Mouse (Mus musculus): ENCODE results near the gene Adarb2. TPM values are rescaled to one million over a fixed set of nuclear protein-coding genes. Genes with fewer than 3 reads are reported as not detected.

The Adarb2 gene
- total RNA-seq, 2 experiments from 2014 or later: 39.8 to 49.8 TPM

DNA sequence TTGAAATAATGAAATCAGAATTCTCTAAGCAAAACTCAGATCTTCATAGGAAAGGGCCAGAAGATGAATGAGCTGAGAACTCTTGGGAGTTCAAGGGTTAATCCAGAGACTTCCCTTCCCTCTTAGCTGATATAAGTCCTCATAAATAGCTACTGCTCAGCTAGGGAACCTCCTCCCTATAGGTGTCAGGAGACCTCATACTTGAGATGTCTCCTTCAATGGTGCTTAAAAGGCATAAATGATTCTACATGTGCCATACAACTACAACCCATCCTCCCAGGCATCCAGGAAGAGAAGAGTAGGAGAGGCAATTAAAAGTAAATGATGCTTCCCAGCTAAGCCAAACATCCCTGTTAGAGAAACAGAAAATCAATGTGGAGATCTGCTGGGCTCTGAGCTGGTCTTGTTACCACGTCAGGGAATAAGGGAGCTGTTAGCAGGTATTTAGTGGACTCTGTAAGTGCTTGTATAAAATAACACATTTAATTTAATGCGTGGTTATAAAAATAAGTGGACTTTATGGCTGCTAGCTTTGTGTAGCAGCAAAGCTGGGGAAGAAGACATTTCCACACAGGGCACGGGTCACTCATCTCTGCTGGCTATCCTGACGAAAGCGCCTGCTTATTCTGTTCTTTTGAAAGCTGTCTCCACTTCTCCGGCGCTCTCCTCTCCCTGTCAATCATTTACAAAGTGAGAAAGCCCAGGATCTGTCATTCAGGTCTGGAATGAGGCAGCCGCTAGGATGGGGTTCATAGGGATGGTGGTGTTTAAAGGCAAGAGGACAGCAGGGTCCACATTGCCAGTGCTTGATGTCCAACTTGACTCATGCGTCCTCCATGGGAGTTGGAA, 331.8 kb downstream of the Adarb2 start:
- no peak for DNase-seq (ENCODE audit: low spot score in 2 of 2)
- H3K4me3 ChIP-seq: no peak overlapping the region

GRCm38 (mm10) chr13:8538481-8538880, 335.8 kb downstream of the Adarb2 start:
- peak in 1 of 2 experiments; percentile 19 for DNase-seq (ENCODE audit: low spot score in 2 of 2)
- TF ChIP-seq CTCF (conservative IDR thresholded peaks at IDR 0.05): no peak
- H3K4me3 ChIP-seq: no peak overlapping the region
- peak overlapping the region; percentile 76 for H3K27ac ChIP-seq

More for the DNA sequence above, 331.8 kb downstream of the Adarb2 start:
- H3K27ac ChIP-seq: no peak overlapping the region
- no peak for TF ChIP-seq CTCF (conservative IDR thresholded peaks at IDR 0.05)

- DNase-seq (ENCODE audit: low spot score in 2 of 2): no peak
- no peak for TF ChIP-seq CTCF (conservative IDR thresholded peaks at IDR 0.05)
- peak overlapping the region; percentile 76 for H3K27ac ChIP-seq
- no peak overlapping the region for H3K4me3 ChIP-seq
Observed at GRCm38 (mm10) chr13:8538896-8539295, 336.2 kb downstream of the Adarb2 start.

GRCm38 (mm10) chr13:8542684-8543083, 340.0 kb downstream of the Adarb2 start:
- Histone ChIP-seq H3K4me3 (no peak overlapping the region), H3K27ac (no peak overlapping the region)
- DNase-seq (ENCODE audit: low spot score in 2 of 2): no peak
- TF ChIP-seq CTCF (conservative IDR thresholded peaks at IDR 0.05): no peak

DNA sequence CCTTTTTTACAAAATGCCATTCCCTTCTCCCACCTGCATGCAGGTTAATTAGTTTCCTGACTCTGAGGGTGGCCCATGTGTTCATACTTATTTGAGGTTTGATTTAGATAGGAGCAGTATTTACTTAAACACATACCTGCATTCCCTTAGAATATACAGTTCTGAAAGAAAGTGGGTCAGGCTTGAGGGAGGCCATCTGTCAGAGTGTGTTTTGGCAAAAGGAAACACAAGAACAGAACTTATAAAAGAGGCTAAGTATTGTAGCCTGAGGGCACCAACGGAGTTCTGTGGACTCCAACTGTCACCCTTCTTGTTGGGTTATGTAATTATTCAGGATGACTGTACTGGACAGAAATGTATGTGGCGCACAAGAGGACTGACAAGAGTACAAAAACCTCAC, 349.6 kb downstream of the Adarb2 start:
- no peak overlapping the region for H3K4me3 ChIP-seq
- TF ChIP-seq CTCF (conservative IDR thresholded peaks at IDR 0.05): no peak
- DNase-seq (ENCODE audit: low spot score in 2 of 2): no peak
- H3K27ac ChIP-seq: no peak overlapping the region

GRCm38 (mm10) chr13:8557784-8558183, 355.1 kb downstream of the Adarb2 start:
- H3K27ac ChIP-seq: no peak overlapping the region
- no peak overlapping the region for H3K4me3 ChIP-seq
- no peak for TF ChIP-seq CTCF (conservative IDR thresholded peaks at IDR 0.05)
- DNase-seq (ENCODE audit: low spot score in 2 of 2): no peak

- no peak overlapping the region for H3K27ac ChIP-seq
- H3K4me3 ChIP-seq: no peak overlapping the region
- no peak for TF ChIP-seq CTCF (conservative IDR thresholded peaks at IDR 0.05)
- peak in 1 of 2 experiments; percentile 46 for DNase-seq (ENCODE audit: low spot score in 2 of 2)
Observed at GRCm38 (mm10) chr13:8560485-8560884, 357.8 kb downstream of the Adarb2 start.

- H3K4me3 ChIP-seq: no peak overlapping the region
- no peak overlapping the region for H3K27ac ChIP-seq
- DNase-seq (ENCODE audit: low spot score in 2 of 2): no peak
- no peak for TF ChIP-seq CTCF (conservative IDR thresholded peaks at IDR 0.05)
Observed at GRCm38 (mm10) chr13:8563161-8563560, 360.5 kb downstream of the Adarb2 start.

DNA sequence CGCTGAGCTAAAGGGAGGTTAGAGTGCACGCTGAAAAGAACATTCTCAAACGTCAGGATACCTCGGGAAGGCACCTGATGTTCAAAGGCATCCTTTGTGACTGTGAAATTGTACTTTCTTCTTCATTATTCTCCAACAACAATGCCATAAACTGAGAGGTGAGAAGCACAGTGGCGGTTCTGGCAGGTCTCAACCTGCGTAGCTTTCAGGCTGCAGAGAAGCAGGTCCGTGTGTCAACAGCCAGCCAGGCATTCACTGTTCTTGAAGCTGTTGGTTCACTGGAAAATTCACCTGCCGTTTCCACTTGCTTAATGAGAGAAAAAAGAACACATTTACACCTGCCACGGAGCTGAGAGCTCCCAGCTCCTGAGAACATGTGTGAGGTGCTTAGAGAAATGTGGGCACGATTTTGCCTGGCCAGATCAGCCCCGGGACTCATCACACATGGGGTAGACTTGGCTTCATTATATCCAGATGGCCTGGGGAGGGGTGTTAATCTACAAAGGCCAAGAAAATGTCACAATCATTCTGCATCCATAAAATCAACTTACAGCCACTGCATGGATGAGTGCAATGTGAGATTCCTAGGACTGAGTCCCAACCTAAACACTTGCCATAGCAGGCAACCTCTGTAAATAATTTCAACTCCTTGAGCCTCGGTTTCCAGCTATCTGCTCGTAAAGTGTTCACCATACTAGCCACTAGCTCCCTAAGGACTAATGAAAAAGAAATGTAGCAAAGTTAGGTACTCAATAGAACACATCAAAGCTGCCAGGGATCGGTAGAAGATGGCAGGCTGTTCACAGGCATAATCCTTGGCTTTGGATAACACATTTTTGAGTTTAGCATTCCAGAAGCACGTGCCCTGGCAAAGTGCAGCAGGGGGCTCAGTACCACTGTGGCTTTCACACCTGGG, 364.7 kb downstream of the Adarb2 start:
- H3K4me3 ChIP-seq: no peak overlapping the region
- no peak overlapping the region for H3K27ac ChIP-seq
- no peak for DNase-seq (ENCODE audit: low spot score in 2 of 2)
- TF ChIP-seq CTCF (conservative IDR thresholded peaks at IDR 0.05): no peak

- H3K27ac ChIP-seq: no peak overlapping the region
- no peak for TF ChIP-seq CTCF (conservative IDR thresholded peaks at IDR 0.05)
- no peak overlapping the region for H3K4me3 ChIP-seq
- no peak for DNase-seq (ENCODE audit: low spot score in 2 of 2)
Observed at GRCm38 (mm10) chr13:8570269-8570668, 367.6 kb downstream of the Adarb2 start.

DNA sequence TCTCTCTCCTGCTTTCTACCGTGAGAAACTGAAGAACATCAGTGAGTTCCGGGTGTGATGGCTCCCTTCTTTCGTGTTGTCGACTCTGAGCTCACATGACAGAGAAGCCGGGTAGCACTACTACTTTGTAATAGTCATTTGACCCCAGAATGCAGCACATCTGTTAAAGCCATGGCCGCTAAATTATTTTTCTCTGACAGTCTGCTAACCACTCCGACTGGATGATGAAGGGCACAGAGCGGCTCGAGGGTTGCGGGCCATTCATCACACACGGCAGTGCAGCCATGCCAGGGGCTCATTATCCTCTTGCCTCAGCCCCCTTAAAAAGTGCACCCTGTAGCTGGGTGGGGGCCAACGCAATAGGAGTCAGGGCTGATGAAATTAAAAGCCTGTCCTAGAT, 371.2 kb downstream of the Adarb2 start:
- H3K27ac ChIP-seq: no peak overlapping the region
- H3K4me3 ChIP-seq: no peak overlapping the region
- DNase-seq (ENCODE audit: low spot score in 2 of 2): no peak
- no peak for TF ChIP-seq CTCF (conservative IDR thresholded peaks at IDR 0.05)

DNA sequence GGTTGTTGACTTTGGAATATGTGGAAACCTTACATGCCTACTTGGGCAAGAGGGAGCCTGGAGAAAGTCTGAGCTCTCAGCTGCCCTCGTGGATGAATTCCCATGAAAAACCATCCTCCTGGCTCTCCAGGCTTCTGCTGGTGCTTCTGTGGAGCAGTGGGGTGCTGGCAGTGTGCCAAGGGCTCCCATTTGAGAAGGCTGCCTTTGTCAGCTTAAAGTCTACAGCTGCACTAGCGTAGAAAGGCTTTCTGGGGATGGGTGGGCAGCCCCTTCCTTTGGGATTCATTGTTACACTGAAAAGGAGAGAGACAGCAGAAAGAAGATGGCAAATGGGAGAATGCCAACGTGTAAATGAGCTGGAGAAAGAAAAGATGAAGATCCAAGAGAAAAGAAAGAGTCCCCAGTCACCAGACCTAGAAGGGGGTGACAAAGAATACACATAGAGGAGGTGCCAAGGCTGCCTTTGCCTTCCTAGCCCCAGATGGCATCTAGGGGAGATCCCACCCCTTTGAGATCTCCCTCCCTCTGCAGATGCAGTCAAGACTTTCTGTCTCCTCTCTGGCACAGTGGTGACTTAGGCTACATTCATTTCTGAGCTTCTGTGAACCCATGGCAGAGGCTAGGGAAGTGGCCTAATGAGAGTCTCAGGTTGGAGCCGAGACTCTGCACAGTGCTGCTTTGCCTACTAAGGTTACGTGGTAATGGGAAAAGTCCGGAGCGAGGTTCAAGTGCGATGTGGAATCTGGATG, 381.8 kb downstream of the Adarb2 start:
- H3K4me3 ChIP-seq: no peak overlapping the region
- no peak overlapping the region for H3K27ac ChIP-seq
- no peak for DNase-seq (ENCODE audit: low spot score in 2 of 2)
- no peak for TF ChIP-seq CTCF (conservative IDR thresholded peaks at IDR 0.05)

GRCm38 (mm10) chr13:8587447-8587846, 384.8 kb downstream of the Adarb2 start:
- no peak overlapping the region for H3K4me3 ChIP-seq
- DNase-seq (ENCODE audit: low spot score in 2 of 2): no peak
- no peak for TF ChIP-seq CTCF (conservative IDR thresholded peaks at IDR 0.05)
- H3K27ac ChIP-seq: no peak overlapping the region
